Mouse (Mus musculus) cerebellum, adult 9-10 months (tissue): ENCODE results near the gene Fa2h.
"Not testable (repeated sequence)": the region's sequence is repeated elsewhere in the genome, so short reads cannot be mapped to it uniquely, and the experiment has no call there.

ENCODE experiments used
- DNase-seq: peaks from one replicate; pipeline ENCODE4 v3.0.0; 2022

Fa2h gene

GRCm38 (mm10) chr8:111357433-111357832 lies 36.2 kb downstream of the Fa2h start:
- peak; percentile 58 for DNase-seq

DNA sequence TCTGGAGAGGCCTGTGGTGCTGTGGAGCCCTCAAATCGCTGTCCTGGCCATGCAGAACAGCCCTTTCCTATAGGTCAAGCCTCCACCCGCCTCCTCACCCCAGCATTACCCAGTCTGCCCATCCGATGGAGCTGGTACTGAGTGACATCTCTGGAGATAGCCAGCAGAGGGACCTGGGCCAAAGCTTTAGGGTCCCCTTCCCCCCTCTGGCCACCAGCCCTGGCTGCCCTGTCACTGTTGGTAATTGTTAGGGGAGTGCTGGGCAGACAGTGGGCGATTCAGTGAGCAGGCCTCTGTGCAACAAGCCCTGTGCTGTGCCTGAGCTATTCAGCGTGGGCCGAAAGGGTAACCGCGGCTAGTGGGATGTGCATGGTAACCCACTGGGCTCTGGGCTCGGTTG lies 40.1 kb downstream of the Fa2h start:
- peak; percentile 34 for DNase-seq

GRCm38 (mm10) chr8:111352289-111352688 lies 41.3 kb downstream of the Fa2h start:
- DNase-seq = no peak

DNA sequence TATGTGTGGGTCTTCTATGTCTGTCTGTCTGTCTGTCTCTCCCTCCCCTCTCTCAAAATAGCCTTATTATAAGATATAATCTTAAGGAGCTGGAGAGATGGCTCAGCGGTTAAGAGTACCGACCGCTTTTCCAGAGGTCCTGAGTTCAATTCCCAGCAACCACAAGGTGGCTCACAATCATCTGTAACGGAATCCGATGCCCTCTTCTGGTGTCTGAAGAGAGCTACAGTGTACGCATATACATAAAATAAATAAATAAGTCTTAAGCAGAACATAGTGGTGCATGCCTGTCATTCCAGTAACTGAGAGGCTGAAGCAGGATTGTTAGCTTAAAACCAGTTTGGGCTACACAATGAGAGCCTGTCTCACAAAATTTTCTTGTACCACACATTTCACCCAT lies 43.0 kb downstream of the Fa2h start:
- DNase-seq = no peak

- peak; percentile 82 for DNase-seq
Observed at GRCm38 (mm10) chr8:111343225-111343624, 50.4 kb downstream of the Fa2h start.

GRCm38 (mm10) chr8:111340186-111340585 lies 53.4 kb downstream of the Fa2h start:
- no peak for DNase-seq

- no peak for DNase-seq
Observed at GRCm38 (mm10) chr8:111338370-111339208, 55.0 kb downstream of the Fa2h start.

GRCm38 (mm10) chr8:111337890-111338347 lies 55.7 kb downstream of the Fa2h start, which contains the start of gene Mlkl:
Gene Mlkl, minus strand, starts transcription at chr8:111338177.
- DNase-seq = no peak

- DNase-seq = no peak
Observed at GRCm38 (mm10) chr8:111337311-111337889, 56.2 kb downstream of the Fa2h start.

DNA sequence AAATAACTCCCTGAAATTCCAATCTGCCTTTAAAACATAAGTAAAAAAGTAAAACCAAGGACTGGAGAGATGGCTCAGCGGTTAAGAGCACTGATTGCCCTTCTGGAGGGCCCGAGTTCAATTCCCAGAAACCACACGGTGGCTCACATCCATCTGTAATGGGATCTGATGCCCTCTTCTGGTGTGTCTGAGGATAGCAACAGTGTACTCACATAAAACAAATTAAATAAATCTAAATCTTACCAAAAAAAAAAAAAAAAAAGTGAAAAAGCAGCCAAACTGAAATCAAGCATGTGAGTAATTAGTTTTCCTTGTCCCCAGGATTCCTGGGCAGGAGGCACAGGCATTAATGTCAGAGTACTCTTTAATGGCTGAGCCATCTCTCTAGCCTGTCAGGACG lies 56.9 kb downstream of the Fa2h start:
- DNase-seq = no peak

- no peak for DNase-seq
Observed at GRCm38 (mm10) chr8:111325222-111325790, 68.3 kb downstream of the Fa2h start.

GRCm38 (mm10) chr8:111314729-111315128 lies 78.9 kb downstream of the Fa2h start:
- no peak for DNase-seq

- not testable (repeated sequence) for DNase-seq
Observed at GRCm38 (mm10) chr8:111313961-111314360, 79.7 kb downstream of the Fa2h start.

DNA sequence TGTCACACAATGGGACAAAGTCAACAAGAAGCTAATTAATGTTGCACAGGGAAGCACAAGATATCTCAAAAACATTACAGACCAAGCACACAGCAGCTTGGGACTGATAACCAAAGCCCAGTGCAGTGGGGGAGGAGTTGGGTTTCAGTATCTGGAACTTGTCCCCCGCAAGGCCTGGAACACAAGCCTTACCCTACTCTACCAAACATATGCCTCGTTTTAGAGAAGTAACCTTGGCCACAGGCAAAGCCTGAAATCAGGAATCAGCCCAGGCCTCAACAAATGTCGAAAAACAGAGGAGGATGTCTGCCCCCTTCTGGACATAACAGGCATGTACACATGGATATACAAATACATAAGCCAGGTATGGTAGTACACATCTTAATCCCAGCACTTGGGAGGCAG lies 80.9 kb downstream of the Fa2h start:
- DNase-seq = no peak

GRCm38 (mm10) chr8:111310006-111310405 lies 83.6 kb downstream of the Fa2h start:
- not testable (repeated sequence) for DNase-seq

- DNase-seq = no peak
Observed at GRCm38 (mm10) chr8:111305031-111305730, 88.4 kb downstream of the Fa2h start.

GRCm38 (mm10) chr8:111304359-111304758 lies 89.3 kb downstream of the Fa2h start:
- DNase-seq = no peak

DNA sequence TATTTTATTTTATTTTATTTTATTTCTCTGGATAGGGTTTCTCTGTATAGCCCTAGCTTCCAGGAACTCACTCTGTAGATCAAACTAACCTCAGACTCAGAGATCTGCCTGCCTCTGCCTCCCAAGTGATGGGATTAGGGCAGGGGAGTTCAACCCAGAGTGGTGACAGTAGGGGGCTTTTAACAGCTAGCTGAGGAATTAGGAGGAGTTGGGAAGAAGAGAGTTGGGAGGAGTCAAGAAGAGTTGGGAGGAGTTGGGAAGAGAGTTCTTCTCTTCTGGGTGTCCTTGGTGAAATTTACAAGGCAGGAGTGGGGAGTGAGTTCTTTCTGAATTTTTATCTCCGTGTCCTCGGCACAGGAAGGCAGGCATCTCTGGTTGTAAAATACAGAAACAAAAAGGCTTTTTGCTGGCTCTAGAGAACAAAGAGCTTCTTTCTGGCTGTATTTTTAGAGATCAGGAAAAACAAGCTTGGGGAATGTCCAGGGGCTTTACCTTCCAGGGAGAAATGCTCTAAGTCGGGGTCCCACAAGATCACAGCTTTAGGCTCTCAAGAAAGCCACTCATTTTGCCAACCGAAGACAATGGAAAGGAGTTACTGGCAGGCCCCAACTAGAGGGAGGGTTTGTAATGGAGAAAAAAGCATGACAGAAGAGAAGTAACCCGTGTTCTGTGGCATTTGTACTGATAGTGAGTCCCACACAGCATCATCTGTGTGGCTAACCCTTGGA lies 90.4 kb downstream of the Fa2h start:
- DNase-seq = not testable (repeated sequence)

DNA sequence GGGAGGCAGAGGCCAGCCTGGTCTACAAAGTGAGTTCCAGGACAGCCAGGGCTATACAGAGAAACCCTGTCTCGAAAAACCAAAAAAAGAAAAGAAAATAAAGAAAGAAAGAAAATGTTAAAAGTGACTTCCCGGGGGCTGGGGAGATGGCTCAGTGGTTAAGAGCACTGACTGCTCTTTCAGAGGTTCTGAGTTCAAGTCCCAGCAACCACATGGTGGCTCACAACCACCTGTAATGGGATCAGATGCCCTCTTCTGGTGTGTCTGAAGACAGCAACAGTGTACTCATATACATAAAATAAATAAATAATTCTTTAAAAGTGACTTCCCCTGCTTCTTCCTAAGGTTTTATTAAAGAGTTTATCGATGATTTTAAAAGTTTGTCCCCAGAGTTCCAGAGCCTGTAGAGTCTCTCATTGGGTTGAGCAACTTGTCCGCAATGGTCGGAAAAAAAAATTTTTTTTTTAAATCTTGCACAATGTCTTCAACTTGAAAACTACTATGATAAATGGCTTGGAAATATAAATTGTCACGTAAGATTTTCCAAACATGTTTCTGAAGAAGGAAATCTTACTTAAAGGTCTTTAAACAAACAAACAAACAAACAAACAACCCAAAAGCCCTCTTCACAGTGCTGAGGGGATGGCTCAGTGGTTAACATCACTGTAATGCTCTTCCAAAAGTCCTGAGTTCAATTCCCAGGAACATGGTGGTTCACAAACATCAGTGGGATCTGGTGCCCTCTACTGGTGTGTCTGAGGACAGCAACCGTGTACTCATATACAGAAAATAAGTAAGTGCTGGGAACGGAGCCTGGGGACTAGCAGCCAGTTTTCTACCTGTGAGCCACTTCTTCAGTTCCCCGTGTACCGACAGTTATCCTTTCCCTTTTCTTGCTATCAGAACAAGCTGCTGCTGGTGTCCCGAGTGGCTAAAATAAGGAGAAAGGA lies 92.8 kb downstream of the Fa2h start:
- peak; percentile 48 for DNase-seq

DNA sequence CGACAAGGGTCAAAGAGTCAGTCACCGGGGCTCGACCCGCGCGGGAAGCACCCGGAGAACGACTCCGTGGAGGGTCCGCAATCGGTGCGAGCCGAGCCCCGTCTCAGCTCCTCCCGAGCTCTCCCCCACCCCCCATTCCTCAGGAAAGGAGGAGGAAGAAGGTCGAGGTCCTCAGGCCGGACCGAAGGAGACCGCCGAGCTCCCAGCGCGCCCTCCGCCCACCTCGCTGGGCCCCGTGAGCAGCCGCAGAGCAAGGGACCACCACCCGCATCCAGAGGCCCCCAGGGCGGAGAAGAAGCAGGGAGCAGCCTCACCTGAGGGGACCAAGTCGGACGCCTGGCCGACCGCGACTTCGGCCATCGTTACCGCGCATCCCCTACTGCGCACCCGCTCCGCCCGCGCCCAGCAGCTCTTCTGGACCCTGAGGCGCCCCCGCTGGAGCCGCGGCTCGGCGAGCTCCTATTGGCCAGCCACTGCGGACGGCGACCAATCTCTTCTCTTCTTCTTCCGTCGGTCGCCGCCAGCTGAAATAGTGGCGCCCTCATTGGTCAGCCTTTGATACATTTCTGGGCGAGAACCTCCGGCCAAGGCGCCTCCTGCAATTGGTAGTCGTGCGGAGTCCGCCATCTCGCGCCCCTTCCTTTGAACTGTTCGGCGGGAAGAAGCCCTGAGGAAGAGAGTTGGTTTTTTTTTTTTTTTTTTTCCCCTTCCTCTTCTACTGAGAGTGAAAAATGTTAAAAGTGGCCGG lies 93.6 kb downstream of the Fa2h start, which contains the start of gene Rfwd3:
Rfwd3 (minus strand) TSS at position 402 of the 748 bp plus-strand sequence.
- peak; percentile 97 for DNase-seq
